Mouse (Mus musculus): Measurements from ENCODE around the gene Cables2. TPM values are rescaled to one million over a fixed set of nuclear protein-coding genes. Genes with fewer than 3 reads are reported as not detected.

The Cables2 gene
- polyA plus RNA-seq, 1 experiment from 2014 or later = 16.8 TPM

GRCm38 (mm10) chr2:180306009-180306408 lies 32.7 kb upstream of the Cables2 start:
- ATAC-seq (replicated peaks; ENCODE audit: low FRiP score) (no peak), DNase-seq (ENCODE audit: low spot score) (no peak)
- no peaks in the 10 kb centered on the region for H3K27me3 ChIP-seq (ENCODE audit: control insufficient read depth, insufficient read depth, low read length)
- H3K27ac ChIP-seq (ENCODE audit: low read depth, low read length) = no peak overlapping the region
- H3K9me3 ChIP-seq (ENCODE audit: control insufficient read depth, low read length) = no peaks in the 10 kb centered on the region
- WGBS = 82% methylated on average over 2 of the region's 2 CpGs
- no peak overlapping the region for H3K4me2 ChIP-seq (ENCODE audit: low read depth, low read length, severe bottlenecking)
- H3K9ac ChIP-seq (ENCODE audit: low read length) = no peak overlapping the region
- H3K4me1 ChIP-seq (replicated peaks; ENCODE audit: control insufficient read depth, insufficient read depth, low read length) = no peaks in the 10 kb centered on the region
- no peaks in the 10 kb centered on the region for H3K36me3 ChIP-seq (ENCODE audit: control insufficient read depth, insufficient read depth, low read length)
- H3K4me3 ChIP-seq (ENCODE audit: low read depth, low read length) = no peak overlapping the region

- no peak overlapping the region for H3K9ac ChIP-seq (ENCODE audit: low read length)
- H3K4me1 ChIP-seq (replicated peaks; ENCODE audit: control insufficient read depth, insufficient read depth, low read length) = no peaks in the 10 kb centered on the region
- no peaks in the 10 kb centered on the region for H3K9me3 ChIP-seq (ENCODE audit: control insufficient read depth, low read length)
- 87% methylated on average over 3 of the region's 3 CpGs for WGBS
- H3K27me3 ChIP-seq (ENCODE audit: control insufficient read depth, insufficient read depth, low read length) = no peaks in the 10 kb centered on the region
- no peaks in the 10 kb centered on the region for H3K36me3 ChIP-seq (ENCODE audit: control insufficient read depth, insufficient read depth, low read length)
- no peak overlapping the region for H3K4me3 ChIP-seq (ENCODE audit: low read depth, low read length)
- H3K27ac ChIP-seq (ENCODE audit: low read depth, low read length) = no peak overlapping the region
- no peak overlapping the region for H3K4me2 ChIP-seq (ENCODE audit: low read depth, low read length, severe bottlenecking)
- DNase-seq (ENCODE audit: low spot score) (no peak), ATAC-seq (replicated peaks; ENCODE audit: low FRiP score) (no peak)
Measured at GRCm38 (mm10) chr2:180305490-180305889, 32.2 kb upstream of the Cables2 start.

- Histone ChIP-seq H3K4me1 (replicated peaks; ENCODE audit: control insufficient read depth, insufficient read depth, low read length) (no peaks in the 10 kb centered on the region), H3K9ac (ENCODE audit: low read length) (no peak overlapping the region), H3K9me3 (ENCODE audit: control insufficient read depth, low read length) (no peaks in the 10 kb centered on the region), H3K27me3 (ENCODE audit: control insufficient read depth, insufficient read depth, low read length) (no peaks in the 10 kb centered on the region), H3K4me3 (ENCODE audit: low read depth, low read length) (no peak overlapping the region), H3K27ac (ENCODE audit: low read depth, low read length) (no peak overlapping the region), H3K36me3 (ENCODE audit: control insufficient read depth, insufficient read depth, low read length) (no peaks in the 10 kb centered on the region), H3K4me2 (ENCODE audit: low read depth, low read length, severe bottlenecking) (no peak overlapping the region)
- 64% methylated on average over 4 of the region's 4 CpGs for WGBS
- DNase-seq (ENCODE audit: low spot score) = no peak
- no peak for ATAC-seq (replicated peaks; ENCODE audit: low FRiP score)
Measured at GRCm38 (mm10) chr2:180304554-180304953, 31.3 kb upstream of the Cables2 start.

GRCm38 (mm10) chr2:180303468-180303867 lies 30.2 kb upstream of the Cables2 start:
- Histone ChIP-seq H3K4me2 (ENCODE audit: low read depth, low read length, severe bottlenecking) (no peak overlapping the region), H3K9ac (ENCODE audit: low read length) (no peak overlapping the region), H3K4me3 (ENCODE audit: low read depth, low read length) (no peak overlapping the region), H3K9me3 (ENCODE audit: control insufficient read depth, low read length) (no peaks in the 10 kb centered on the region), H3K36me3 (ENCODE audit: control insufficient read depth, insufficient read depth, low read length) (no peaks in the 10 kb centered on the region), H3K4me1 (replicated peaks; ENCODE audit: control insufficient read depth, insufficient read depth, low read length) (no peaks in the 10 kb centered on the region), H3K27ac (ENCODE audit: low read depth, low read length) (no peak overlapping the region), H3K27me3 (ENCODE audit: control insufficient read depth, insufficient read depth, low read length) (no peaks in the 10 kb centered on the region)
- ATAC-seq (replicated peaks; ENCODE audit: low FRiP score) = no peak
- no peak for DNase-seq (ENCODE audit: low spot score)
- 91% methylated on average over 12 of the region's 12 CpGs for WGBS

- 72% methylated on average over 4 of the region's 4 CpGs for WGBS
- no peak overlapping the region for H3K27ac ChIP-seq (ENCODE audit: low read depth, low read length)
- no peak overlapping the region for H3K9ac ChIP-seq (ENCODE audit: low read length)
- no peak overlapping the region for H3K4me3 ChIP-seq (ENCODE audit: low read depth, low read length)
- no peaks in the 10 kb centered on the region for H3K36me3 ChIP-seq (ENCODE audit: control insufficient read depth, insufficient read depth, low read length)
- no peaks in the 10 kb centered on the region for H3K27me3 ChIP-seq (ENCODE audit: control insufficient read depth, insufficient read depth, low read length)
- no peak for DNase-seq (ENCODE audit: low spot score)
- H3K9me3 ChIP-seq (ENCODE audit: control insufficient read depth, low read length) = no peaks in the 10 kb centered on the region
- no peak for ATAC-seq (replicated peaks; ENCODE audit: low FRiP score)
- no peaks in the 10 kb centered on the region for H3K4me1 ChIP-seq (replicated peaks; ENCODE audit: control insufficient read depth, insufficient read depth, low read length)
- H3K4me2 ChIP-seq (ENCODE audit: low read depth, low read length, severe bottlenecking) = no peak overlapping the region
Measured at GRCm38 (mm10) chr2:180302201-180302600, 28.9 kb upstream of the Cables2 start.

GRCm38 (mm10) chr2:180300771-180301170 lies 27.5 kb upstream of the Cables2 start:
- no peak for DNase-seq (ENCODE audit: low spot score)
- no peaks in the 10 kb centered on the region for H3K9me3 ChIP-seq (ENCODE audit: control insufficient read depth, low read length)
- no peak overlapping the region for H3K4me3 ChIP-seq (ENCODE audit: low read depth, low read length)
- 69% methylated on average over 5 of the region's 5 CpGs for WGBS
- no peak overlapping the region for H3K9ac ChIP-seq (ENCODE audit: low read length)
- H3K36me3 ChIP-seq (ENCODE audit: control insufficient read depth, insufficient read depth, low read length) = no peaks in the 10 kb centered on the region
- no peak overlapping the region for H3K27ac ChIP-seq (ENCODE audit: low read depth, low read length)
- ATAC-seq (replicated peaks; ENCODE audit: low FRiP score) = no peak
- H3K27me3 ChIP-seq (ENCODE audit: control insufficient read depth, insufficient read depth, low read length) = no peaks in the 10 kb centered on the region
- H3K4me1 ChIP-seq (replicated peaks; ENCODE audit: control insufficient read depth, insufficient read depth, low read length) = no peaks in the 10 kb centered on the region
- H3K4me2 ChIP-seq (ENCODE audit: low read depth, low read length, severe bottlenecking) = no peak overlapping the region

- Histone ChIP-seq H3K4me2 (ENCODE audit: low read depth, low read length, severe bottlenecking) (no peak overlapping the region), H3K27ac (ENCODE audit: low read depth, low read length) (no peak overlapping the region), H3K4me1 (replicated peaks; ENCODE audit: control insufficient read depth, insufficient read depth, low read length) (no peaks in the 10 kb centered on the region), H3K9ac (ENCODE audit: low read length) (no peak overlapping the region), H3K27me3 (ENCODE audit: control insufficient read depth, insufficient read depth, low read length) (no peaks in the 10 kb centered on the region), H3K4me3 (ENCODE audit: low read depth, low read length) (no peak overlapping the region), H3K36me3 (ENCODE audit: control insufficient read depth, insufficient read depth, low read length) (no peaks in the 10 kb centered on the region), H3K9me3 (ENCODE audit: control insufficient read depth, low read length) (no peaks in the 10 kb centered on the region)
- ATAC-seq (replicated peaks; ENCODE audit: low FRiP score) (no peak), DNase-seq (ENCODE audit: low spot score) (no peak)
- 85% methylated on average over 2 of the region's 2 CpGs for WGBS
Measured at GRCm38 (mm10) chr2:180300252-180300651, 27.0 kb upstream of the Cables2 start.

- no peaks in the 10 kb centered on the region for H3K9me3 ChIP-seq (ENCODE audit: control insufficient read depth, low read length)
- no peak overlapping the region for H3K4me3 ChIP-seq (ENCODE audit: low read depth, low read length)
- no peaks in the 10 kb centered on the region for H3K27me3 ChIP-seq (ENCODE audit: control insufficient read depth, insufficient read depth, low read length)
- ATAC-seq (replicated peaks; ENCODE audit: low FRiP score) = no peak
- WGBS = 78% methylated on average over 8 of the region's 8 CpGs
- no peak overlapping the region for H3K27ac ChIP-seq (ENCODE audit: low read depth, low read length)
- DNase-seq (ENCODE audit: low spot score) = no peak
- no peak overlapping the region for H3K4me2 ChIP-seq (ENCODE audit: low read depth, low read length, severe bottlenecking)
- H3K9ac ChIP-seq (ENCODE audit: low read length) = no peak overlapping the region
- no peaks in the 10 kb centered on the region for H3K36me3 ChIP-seq (ENCODE audit: control insufficient read depth, insufficient read depth, low read length)
- H3K4me1 ChIP-seq (replicated peaks; ENCODE audit: control insufficient read depth, insufficient read depth, low read length) = no peaks in the 10 kb centered on the region
Measured at GRCm38 (mm10) chr2:180292906-180293305, 19.6 kb upstream of the Cables2 start.

- Histone ChIP-seq H3K36me3 (ENCODE audit: control insufficient read depth, insufficient read depth, low read length) (no peaks in the 10 kb centered on the region), H3K4me3 (ENCODE audit: low read depth, low read length) (no peak overlapping the region), H3K27me3 (ENCODE audit: control insufficient read depth, insufficient read depth, low read length) (no peaks in the 10 kb centered on the region), H3K4me1 (replicated peaks; ENCODE audit: control insufficient read depth, insufficient read depth, low read length) (no peaks in the 10 kb centered on the region), H3K9me3 (ENCODE audit: control insufficient read depth, low read length) (no peaks in the 10 kb centered on the region), H3K9ac (ENCODE audit: low read length) (no peak overlapping the region), H3K27ac (ENCODE audit: low read depth, low read length) (no peak overlapping the region), H3K4me2 (ENCODE audit: low read depth, low read length, severe bottlenecking) (no peak overlapping the region)
- ATAC-seq (replicated peaks; ENCODE audit: low FRiP score) (no peak), DNase-seq (ENCODE audit: low spot score) (no peak)
- 85% methylated on average over 4 of the region's 4 CpGs for WGBS
Measured at GRCm38 (mm10) chr2:180292026-180292425, 18.7 kb upstream of the Cables2 start.
